Mouse (Mus musculus): Measurements from ENCODE around the gene Olfr331. TPM values are rescaled to one million over a fixed set of nuclear protein-coding genes. Genes with fewer than 3 reads are reported as not detected.

The Olfr331 gene
- not detected for polyA plus RNA-seq (2014; fragmentation: Illumina TruSeq; extraction: RNeasy Lipid Tissue Mini Kit (QIAGEN cat#74804); ENCODE audit: low read depth, low replicate concordance)

GRCm38 (mm10) chr11:58502472-58502871 is at the start of gene Olfr331:
Gene Olfr331 (minus strand): TSS chr11:58502572.

GRCm38 (mm10) chr11:58546322-58546721 is 44.0 kb upstream of the Olfr331 start, which contains the start of gene Olfr329-ps:
Gene Olfr329-ps (minus strand): TSS chr11:58546422.

GRCm38 (mm10) chr11:58534736-58535135 is 32.4 kb upstream of the Olfr331 start, which contains the start of gene Olfr330:
Gene Olfr330 (minus strand): TSS chr11:58534836.

GRCm38 (mm10) chr11:58492455-58492854 is 9.9 kb downstream of the Olfr331 start, which contains the start of gene Olfr332:
Gene Olfr332 (minus strand): TSS chr11:58492555.

GRCm38 (mm10) chr11:58462170-58462569 is 40.2 kb downstream of the Olfr331 start, which contains the start of gene Olfr30:
Gene Olfr30 (minus strand): TSS chr11:58462270.

GRCm38 (mm10) chr11:58452759-58453158 is 49.6 kb downstream of the Olfr331 start, which contains the start of gene Lypd9:
Gene Lypd9 (minus strand): TSS chr11:58452923.

Other genes starting within 250 kb of the Olfr331 start
- 0.41 TPM for gene 4930438A08Rik, start 227.8 kb downstream of the Olfr331 start, polyA plus RNA-seq (2014; fragmentation: Illumina TruSeq; extraction: RNeasy Lipid Tissue Mini Kit (QIAGEN cat#74804); ENCODE audit: low read depth, low replicate concordance)
- 0.83 TPM for gene Zfp692, start 195.5 kb downstream of the Olfr331 start, polyA plus RNA-seq (2014; fragmentation: Illumina TruSeq; extraction: RNeasy Lipid Tissue Mini Kit (QIAGEN cat#74804); ENCODE audit: low read depth, low replicate concordance)
- 116 TPM for gene Zfp672, start 172.2 kb downstream of the Olfr331 start, polyA plus RNA-seq (2014; fragmentation: Illumina TruSeq; extraction: RNeasy Lipid Tissue Mini Kit (QIAGEN cat#74804); ENCODE audit: low read depth, low replicate concordance)
- gene Sh3bp5l, start 171.8 kb downstream of the Olfr331 start, polyA plus RNA-seq (2014; fragmentation: Illumina TruSeq; extraction: RNeasy Lipid Tissue Mini Kit (QIAGEN cat#74804); ENCODE audit: low read depth, low replicate concordance) = 0.55 TPM
- 1.3 TPM for gene Lypd8, start 123.5 kb downstream of the Olfr331 start, polyA plus RNA-seq (2014; fragmentation: Illumina TruSeq; extraction: RNeasy Lipid Tissue Mini Kit (QIAGEN cat#74804); ENCODE audit: low read depth, low replicate concordance)
- gene 1810065E05Rik, start 81.5 kb downstream of the Olfr331 start, polyA plus RNA-seq (2014; fragmentation: Illumina TruSeq; extraction: RNeasy Lipid Tissue Mini Kit (QIAGEN cat#74804); ENCODE audit: low read depth, low replicate concordance) = 1.8 TPM
- gene Gm12253, start 70.0 kb downstream of the Olfr331 start, polyA plus RNA-seq (2014; fragmentation: Illumina TruSeq; extraction: RNeasy Lipid Tissue Mini Kit (QIAGEN cat#74804); ENCODE audit: low read depth, low replicate concordance) = not detected
- 125 TPM for gene Lypd9, start 49.6 kb downstream of the Olfr331 start, polyA plus RNA-seq (2014; fragmentation: Illumina TruSeq; extraction: RNeasy Lipid Tissue Mini Kit (QIAGEN cat#74804); ENCODE audit: low read depth, low replicate concordance)
- not detected for gene Olfr30, start 40.3 kb downstream of the Olfr331 start, polyA plus RNA-seq (2014; fragmentation: Illumina TruSeq; extraction: RNeasy Lipid Tissue Mini Kit (QIAGEN cat#74804); ENCODE audit: low read depth, low replicate concordance)
- not detected for gene Olfr332, start 10.0 kb downstream of the Olfr331 start, polyA plus RNA-seq (2014; fragmentation: Illumina TruSeq; extraction: RNeasy Lipid Tissue Mini Kit (QIAGEN cat#74804); ENCODE audit: low read depth, low replicate concordance)
- 0.50 TPM for gene Olfr330, start 32.3 kb upstream of the Olfr331 start, polyA plus RNA-seq (2014; fragmentation: Illumina TruSeq; extraction: RNeasy Lipid Tissue Mini Kit (QIAGEN cat#74804); ENCODE audit: low read depth, low replicate concordance)
- gene Olfr329-ps, start 43.9 kb upstream of the Olfr331 start, polyA plus RNA-seq (2014; fragmentation: Illumina TruSeq; extraction: RNeasy Lipid Tissue Mini Kit (QIAGEN cat#74804); ENCODE audit: low read depth, low replicate concordance) = 0.53 TPM
- not detected for gene Olfr328, start 53.1 kb upstream of the Olfr331 start, polyA plus RNA-seq (2014; fragmentation: Illumina TruSeq; extraction: RNeasy Lipid Tissue Mini Kit (QIAGEN cat#74804); ENCODE audit: low read depth, low replicate concordance)
- not detected for gene Olfr224, start 68.0 kb upstream of the Olfr331 start, polyA plus RNA-seq (2014; fragmentation: Illumina TruSeq; extraction: RNeasy Lipid Tissue Mini Kit (QIAGEN cat#74804); ENCODE audit: low read depth, low replicate concordance)
- 0.21 TPM for gene Olfr325, start 75.2 kb upstream of the Olfr331 start, polyA plus RNA-seq (2014; fragmentation: Illumina TruSeq; extraction: RNeasy Lipid Tissue Mini Kit (QIAGEN cat#74804); ENCODE audit: low read depth, low replicate concordance)
- gene Olfr324, start 92.5 kb upstream of the Olfr331 start, polyA plus RNA-seq (2014; fragmentation: Illumina TruSeq; extraction: RNeasy Lipid Tissue Mini Kit (QIAGEN cat#74804); ENCODE audit: low read depth, low replicate concordance) = not detected
- 0.35 TPM for gene 2210407C18Rik, start 113.5 kb upstream of the Olfr331 start, polyA plus RNA-seq (2014; fragmentation: Illumina TruSeq; extraction: RNeasy Lipid Tissue Mini Kit (QIAGEN cat#74804); ENCODE audit: low read depth, low replicate concordance)
- gene Olfr323, start 127.9 kb upstream of the Olfr331 start, polyA plus RNA-seq (2014; fragmentation: Illumina TruSeq; extraction: RNeasy Lipid Tissue Mini Kit (QIAGEN cat#74804); ENCODE audit: low read depth, low replicate concordance) = 0.49 TPM
- not detected for gene Trim58, start 137.9 kb upstream of the Olfr331 start, polyA plus RNA-seq (2014; fragmentation: Illumina TruSeq; extraction: RNeasy Lipid Tissue Mini Kit (QIAGEN cat#74804); ENCODE audit: low read depth, low replicate concordance)
- not detected for gene Olfr322, start 156.2 kb upstream of the Olfr331 start, polyA plus RNA-seq (2014; fragmentation: Illumina TruSeq; extraction: RNeasy Lipid Tissue Mini Kit (QIAGEN cat#74804); ENCODE audit: low read depth, low replicate concordance)
- gene Olfr320, start 178.5 kb upstream of the Olfr331 start, polyA plus RNA-seq (2014; fragmentation: Illumina TruSeq; extraction: RNeasy Lipid Tissue Mini Kit (QIAGEN cat#74804); ENCODE audit: low read depth, low replicate concordance) = not detected
- gene Olfr319, start 196.6 kb upstream of the Olfr331 start, polyA plus RNA-seq (2014; fragmentation: Illumina TruSeq; extraction: RNeasy Lipid Tissue Mini Kit (QIAGEN cat#74804); ENCODE audit: low read depth, low replicate concordance) = not detected
- gene Olfr318, start 221.4 kb upstream of the Olfr331 start, polyA plus RNA-seq (2014; fragmentation: Illumina TruSeq; extraction: RNeasy Lipid Tissue Mini Kit (QIAGEN cat#74804); ENCODE audit: low read depth, low replicate concordance) = not detected
- 0.21 TPM for gene Olfr317, start 236.6 kb upstream of the Olfr331 start, polyA plus RNA-seq (2014; fragmentation: Illumina TruSeq; extraction: RNeasy Lipid Tissue Mini Kit (QIAGEN cat#74804); ENCODE audit: low read depth, low replicate concordance)

All from testis, adult 10 weeks (tissue).